Mouse (Mus musculus) liver, embryonic 14.5 days (tissue): Measurements from ENCODE around the gene Mthfd1l. TPM values are rescaled to one million over a fixed set of nuclear protein-coding genes. Genes with fewer than 3 reads are reported as not detected.

Experiments
- ATAC-seq: fragments of 200-750 bp; cut with Nextera tagmentation; 2 replicates; pipeline ENCODE4 v1.8.0; 2017; ENCODE audit warnings: moderate number of reproducible peaks, mild to moderate bottlenecking, moderate library complexity; ENCODE audit not compliant: insufficient read depth
- DNase-seq, 3 experiments: peaks; one replicate each; pipeline ENCODE4 v3.0.0-alpha.2; 2012 to 2013; ENCODE audit warnings: low read depth in 3 of 3, low spot score in 3 of 3
- H3K27ac ChIP-seq: fragments of 300-500 bp; sonication (generic); 2 replicates; pipeline ENCODE4 v1.5.1; 2014; ENCODE audit warnings: moderate library complexity, mild to moderate bottlenecking, control low read depth, inconsistent platforms
- H3K27me3 ChIP-seq: fragments of 300-500 bp; sonication (generic); 2 replicates; pipeline ENCODE4 v1.6.1; 2014; ENCODE audit warnings: mild to moderate bottlenecking, low read length, moderate library complexity; ENCODE audit not compliant: control insufficient read depth, insufficient read depth
- H3K36me3 ChIP-seq: fragments of 300-500 bp; sonication (generic); replicated peaks from 2 replicates; pipeline ENCODE4 v1.6.1; 2014; ENCODE audit warnings: low read depth; ENCODE audit not compliant: control insufficient read depth, insufficient read depth
- H3K4me1 ChIP-seq, 2 experiments: fragments of 200-500 bp in 1 of 2; fragments of 300-500 bp in 1 of 2; sonication (generic) in 1 of 2; replicated peaks; 2 replicates each; pipeline ENCODE4 v1.6.1; 2012 to 2014; ENCODE audit warnings: antibody characterized with exemption in 1 of 2, inconsistent platforms in 1 of 2, low read length in 1 of 2; ENCODE audit not compliant: control insufficient read depth in 2 of 2, insufficient read depth in 2 of 2
- H3K4me2 ChIP-seq: fragments of 300-500 bp; sonication (generic); 2 replicates; pipeline ENCODE4 v1.6.1; 2014; ENCODE audit warnings: low read depth, mild to moderate bottlenecking, control low read depth, moderate library complexity
- H3K4me3 ChIP-seq, 2 experiments: fragments of 200-500 bp in 1 of 2; fragments of 300-500 bp in 1 of 2; sonication (generic) in 1 of 2; 2 replicates each; pipeline ENCODE4 v1.5.1; 2012 to 2014; ENCODE audit warnings: low read depth in 2 of 2, low read length in 2 of 2, mild to moderate bottlenecking in 2 of 2, control low read depth in 1 of 2, inconsistent platforms in 1 of 2, moderate library complexity in 1 of 2; ENCODE audit not compliant: insufficient read depth in 1 of 2
- H3K9ac ChIP-seq: fragments of 300-500 bp; sonication (generic); replicated peaks from 2 replicates; pipeline ENCODE4 v1.6.1; 2014; ENCODE audit warnings: mild to moderate bottlenecking, control low read depth, moderate library complexity
- H3K9me3 ChIP-seq: fragments of 300-500 bp; sonication (generic); 2 replicates; pipeline ENCODE4 v1.6.1; 2016; ENCODE audit warnings: low read length, mixed read lengths; ENCODE audit not compliant: control insufficient read depth
- CTCF ChIP-seq: IDR thresholded peaks from 2 replicates; pipeline ENCODE4 v1.5.1; 2016; ENCODE audit warnings: antibody characterized with exemption, low read depth, control low read depth
- EP300 ChIP-seq: IDR thresholded peaks from 2 replicates; pipeline ENCODE4 v1.6.1; 2016; ENCODE audit warnings: antibody characterized with exemption, low read depth
- WGBS: fragments of 180-500 bp; shearing (Covaris S2); extraction: QIAGEN DNeasy Blood & Tissue Kit; methylation state at CpG from one replicate; pipeline ENCODE4 v1.1.7; 2014; ENCODE audit not compliant: insufficient replicate concordance; 5-methylcytosine and 5-hydroxymethylcytosine counted together
- polyA plus RNA-seq, 2 experiments: library from polyadenylated mRNA; depleted of rRNA in 1 of 2; stranded (reverse) in 1 of 2; unstranded in 1 of 2; fragments of >200 nt; fragmentation: Nextera tagmentation in 1 of 2; extraction: Ambion mirVana in 1 of 2; gene quantifications; 2 replicates each; pipeline versions ENCODE4 v1.2.1 to v1.2.3; 2012 to 2014

The Mthfd1l gene
- polyA plus RNA-seq, 2 experiments, result 18.5 to 19.2 TPM

DNA sequence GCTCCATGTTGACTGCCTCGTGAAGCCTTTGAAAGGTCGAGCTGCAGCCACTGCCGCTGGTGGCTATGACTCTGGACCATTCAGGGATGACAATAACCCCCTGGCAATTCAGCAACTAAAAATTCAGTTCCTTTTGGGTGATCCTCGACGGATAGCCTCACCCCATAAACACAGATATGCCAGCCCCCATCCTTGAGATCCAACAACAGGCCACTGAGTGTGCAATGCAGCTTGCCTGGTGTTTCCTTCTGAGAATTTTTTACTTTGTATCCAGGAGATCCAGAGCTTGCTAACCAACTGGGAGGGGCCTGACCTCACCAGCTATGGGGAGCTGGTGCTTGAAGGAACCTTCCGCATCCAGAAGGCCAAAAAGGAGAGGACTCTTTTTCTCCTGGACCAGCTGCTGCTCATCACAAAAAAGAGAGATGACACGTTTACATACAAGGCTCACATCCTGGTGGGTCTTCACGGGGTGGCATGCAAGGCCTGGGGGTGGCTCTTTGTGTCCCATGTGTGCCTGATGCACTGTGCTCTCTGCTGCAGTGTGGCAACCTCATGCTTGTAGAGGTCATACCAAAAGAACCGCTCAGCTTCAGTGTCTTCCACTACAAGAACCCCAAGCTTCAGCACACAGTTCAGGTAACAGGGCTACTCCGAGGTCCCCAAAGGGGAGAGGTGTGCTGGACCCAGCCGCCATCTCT, 32.9 kb upstream of the Mthfd1l start:
- Histone ChIP-seq H3K9me3 (no peaks in the 10 kb centered on the region), H3K4me2 (no peak overlapping the region), H3K4me3 (no peak overlapping the region), H3K27me3 (no peaks in the 10 kb centered on the region), H3K36me3 (no peaks in the 10 kb centered on the region), H3K27ac (no peak overlapping the region), H3K9ac (no peak overlapping the region), H3K4me1 (no peaks in the 10 kb centered on the region)
- ATAC-seq, result no peak
- 58% methylated on average over 11 of the region's 11 CpGs for WGBS
- no peak for TF ChIP-seq CTCF
- no peak for DNase-seq

DNA sequence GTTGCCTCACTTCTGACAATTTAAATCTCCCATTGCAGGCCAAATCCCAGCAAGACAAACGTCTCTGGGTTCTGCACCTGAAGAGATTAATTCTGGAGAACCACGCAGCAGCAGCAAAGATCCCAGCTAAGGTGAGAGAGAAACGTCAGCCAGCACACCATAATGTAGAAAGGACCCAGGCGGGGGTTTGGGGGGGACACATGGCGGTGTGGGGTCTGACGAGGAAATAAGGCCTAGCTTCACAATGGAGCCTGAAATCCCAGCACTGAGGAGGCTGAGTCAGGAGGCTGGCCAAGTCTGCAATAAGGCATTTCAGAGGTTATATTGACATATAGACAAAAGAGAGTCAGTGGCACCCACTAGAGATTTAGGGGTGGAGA, 32.3 kb upstream of the Mthfd1l start:
- no peaks in the 10 kb centered on the region for H3K27me3 ChIP-seq
- no peak for DNase-seq
- no peak overlapping the region for H3K27ac ChIP-seq
- no peaks in the 10 kb centered on the region for H3K4me1 ChIP-seq
- no peak for TF ChIP-seq EP300
- TF ChIP-seq CTCF, result no peak
- ATAC-seq, result no peak
- no peak overlapping the region for H3K4me2 ChIP-seq
- no peak overlapping the region for H3K9ac ChIP-seq
- H3K4me3 ChIP-seq, result no peak overlapping the region
- WGBS, result 53% methylated on average over 6 of the region's 6 CpGs
- H3K36me3 ChIP-seq, result no peaks in the 10 kb centered on the region
- no peaks in the 10 kb centered on the region for H3K9me3 ChIP-seq

DNA sequence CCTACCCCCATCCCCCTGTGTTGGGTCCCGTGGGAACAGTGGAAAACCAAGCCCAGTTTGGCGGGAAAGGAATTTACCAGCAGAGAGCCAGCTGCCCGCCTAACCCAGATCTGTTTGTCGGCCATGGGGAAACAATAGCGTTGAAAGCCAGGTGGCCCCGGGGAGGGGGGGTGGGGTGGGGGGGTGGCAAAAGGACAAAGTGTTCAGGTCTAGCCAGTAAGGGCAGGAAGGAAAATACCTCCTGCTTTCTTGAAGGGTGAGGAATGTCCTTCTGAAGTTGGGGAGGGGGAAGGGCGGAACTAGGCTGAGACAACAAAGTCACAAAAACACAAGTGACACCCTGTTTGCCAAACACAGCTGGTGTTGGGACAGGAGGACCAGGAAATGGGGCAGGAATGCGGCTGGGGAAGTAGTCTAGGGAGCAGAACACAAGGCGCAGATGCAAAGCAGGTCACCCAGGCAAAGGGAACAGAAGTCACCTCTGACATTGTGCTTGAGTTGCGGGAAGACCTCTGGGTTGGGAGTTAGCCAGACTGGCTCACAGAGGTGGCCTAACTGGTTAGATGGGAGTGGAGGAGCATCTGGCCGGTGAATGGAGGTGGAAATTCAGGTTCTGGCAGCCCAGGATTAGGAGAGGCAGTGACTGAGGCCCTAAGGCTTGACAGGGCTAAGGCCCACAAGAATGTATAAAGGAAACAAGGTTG, 31.7 kb upstream of the Mthfd1l start:
- no peak for DNase-seq
- WGBS, result 40% methylated on average over 11 of the region's 11 CpGs
- H3K36me3 ChIP-seq, result no peaks in the 10 kb centered on the region
- H3K4me3 ChIP-seq, result no peak overlapping the region
- ATAC-seq, result no peak
- H3K4me2 ChIP-seq, result no peak overlapping the region
- no peaks in the 10 kb centered on the region for H3K9me3 ChIP-seq
- H3K27ac ChIP-seq, result no peak overlapping the region
- no peaks in the 10 kb centered on the region for H3K27me3 ChIP-seq
- H3K9ac ChIP-seq, result no peak overlapping the region
- TF ChIP-seq CTCF, result no peak
- no peak for TF ChIP-seq EP300
- no peaks in the 10 kb centered on the region for H3K4me1 ChIP-seq

DNA sequence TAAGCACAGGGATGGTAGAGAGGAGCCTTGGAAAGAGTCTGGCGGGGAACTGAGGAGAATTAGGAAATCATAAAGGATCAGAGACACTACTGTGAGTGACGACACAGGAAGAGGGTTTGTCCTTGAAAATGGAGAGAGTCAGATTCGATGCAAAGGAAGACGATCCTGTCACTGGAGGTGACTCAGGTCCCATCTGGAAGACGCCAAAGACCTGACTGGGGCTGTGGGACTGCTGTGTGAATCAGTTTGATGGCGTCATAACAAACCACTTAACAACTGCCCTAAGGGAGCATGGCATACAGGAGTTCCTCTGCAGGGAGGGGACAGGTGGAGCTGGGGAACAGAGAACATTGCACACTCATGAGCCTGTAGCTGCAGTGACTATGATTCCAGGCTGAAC, 30.6 kb upstream of the Mthfd1l start:
- Histone ChIP-seq H3K9ac (no peak overlapping the region), H3K9me3 (no peaks in the 10 kb centered on the region), H3K27ac (no peak overlapping the region), H3K4me1 (no peaks in the 10 kb centered on the region), H3K4me2 (no peak overlapping the region), H3K4me3 (no peak overlapping the region), H3K27me3 (no peaks in the 10 kb centered on the region), H3K36me3 (no peaks in the 10 kb centered on the region)
- 46% methylated on average over 6 of the region's 6 CpGs for WGBS
- TF ChIP-seq EP300, result no peak
- no peak for TF ChIP-seq CTCF
- no peak for ATAC-seq
- no peak for DNase-seq

DNA sequence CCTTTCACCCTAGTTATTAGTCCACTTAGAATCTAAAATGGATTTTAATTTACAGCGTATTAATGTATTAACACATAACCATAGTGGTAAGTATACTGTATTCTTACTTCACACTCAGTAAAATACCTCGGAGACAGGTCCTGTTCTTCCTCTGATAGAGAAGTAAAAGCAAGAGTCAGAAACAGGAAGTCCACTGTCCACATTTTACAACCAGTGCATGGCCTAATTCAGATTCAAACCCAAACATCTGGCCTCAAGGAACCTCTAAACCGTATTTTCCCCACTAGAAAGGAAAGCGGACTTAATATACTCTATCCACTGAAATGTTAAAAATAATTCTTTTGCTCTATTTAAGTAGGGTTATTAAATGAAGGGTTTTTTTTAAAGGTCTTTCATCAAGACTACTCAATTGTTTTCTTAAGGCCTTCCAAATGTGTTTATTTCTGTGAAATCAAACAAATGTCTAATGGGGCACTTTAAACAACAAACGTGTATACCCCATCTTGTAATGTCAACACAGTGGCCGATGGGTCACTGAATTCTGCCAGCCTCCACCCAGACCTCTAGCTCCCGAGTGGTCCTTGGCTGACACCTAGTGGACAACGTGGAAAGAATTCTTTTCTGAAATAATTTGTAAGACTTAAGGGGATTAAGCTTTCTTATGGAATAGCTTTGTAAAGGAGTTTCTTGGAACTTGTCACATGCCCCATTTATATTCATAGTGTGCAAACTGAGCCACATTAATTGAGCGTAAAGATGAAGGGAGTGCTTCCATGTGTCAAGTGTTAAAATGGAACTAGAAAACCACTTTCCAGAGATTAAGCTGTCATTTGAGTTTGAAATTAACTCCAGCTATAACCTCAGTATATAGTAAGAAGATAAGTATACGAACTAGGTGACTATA, 29.2 kb upstream of the Mthfd1l start:
- Histone ChIP-seq H3K4me2 (no peak overlapping the region), H3K36me3 (no peaks in the 10 kb centered on the region), H3K27me3 (no peaks in the 10 kb centered on the region), H3K9ac (no peak overlapping the region), H3K27ac (no peak overlapping the region), H3K4me3 (no peak overlapping the region), H3K9me3 (no peaks in the 10 kb centered on the region), H3K4me1 (no peaks in the 10 kb centered on the region)
- ATAC-seq (no peak), DNase-seq (peak; percentile 20 to 31 (median 22))
- TF ChIP-seq CTCF (peak; percentile 82), EP300 (no peak)
- WGBS, result 19% methylated on average over 10 of the region's 10 CpGs
